Mouse (Mus musculus) gastrocnemius, adult 2 months (tissue): ENCODE data around the gene Pmvk. TPM values are rescaled to one million over a fixed set of nuclear protein-coding genes. Genes with fewer than 3 reads are reported as not detected.

Experiments
- DNase-seq: peaks from one replicate; pipeline ENCODE4 v3.0.0; 2022
- H3K27ac ChIP-seq: fragments of 200-600 bp; 2 replicates; pipeline ENCODE4 v1.8.1; 2022; ENCODE audit warnings: mild to moderate bottlenecking
- H3K4me3 ChIP-seq: fragments of 200-600 bp; 2 replicates; pipeline ENCODE4 v1.8.1; 2022; ENCODE audit warnings: mild to moderate bottlenecking, moderate library complexity
- CTCF ChIP-seq: fragments of 200-600 bp; IDR thresholded peaks from 2 replicates; pipeline ENCODE4 v1.8.1; 2022; ENCODE audit warnings: antibody characterized with exemption, mild to moderate bottlenecking, moderate library complexity
- intact Hi-C: fragments of 180-260 bp; cut with DNase I; formaldehyde crosslinking; loops from one replicate; pipeline ENCODE4 v1.15.1; 2025
- total RNA-seq, 2 experiments: library from RNA; stranded (reverse); gene quantifications; 2 replicates each; pipeline ENCODE4 v1.2.3; 2021

Pmvk gene
- total RNA-seq, 2 experiments from 2014 or later: 6.3 to 11.1 TPM

DNA sequence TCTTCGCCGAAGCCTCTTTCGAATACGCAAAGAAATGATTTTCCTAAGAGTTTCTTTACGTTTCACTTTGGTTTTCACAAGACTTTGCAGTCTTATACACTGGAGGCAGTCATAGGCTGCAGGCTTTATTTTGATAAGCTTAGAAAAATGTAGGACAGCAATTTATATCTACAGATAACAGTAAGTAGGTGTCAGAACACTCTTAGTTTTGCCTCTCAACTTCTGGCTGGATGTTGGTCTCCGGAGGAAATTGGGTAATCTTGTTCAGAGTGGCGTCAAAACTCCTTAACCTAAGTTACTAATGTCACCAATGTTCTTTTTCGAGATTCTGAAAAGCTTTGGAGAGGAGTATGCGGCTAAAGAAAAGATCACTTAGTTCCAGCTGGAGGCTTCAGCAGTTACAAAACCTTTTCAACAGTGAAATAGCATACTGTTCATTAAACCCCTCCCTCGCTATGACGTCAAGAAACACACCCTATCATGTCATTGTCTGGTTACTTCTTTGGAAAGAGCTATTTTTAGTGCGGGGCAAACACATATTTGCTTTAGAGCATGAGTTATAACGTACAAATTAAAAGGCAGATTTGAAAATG is 4.1 kb downstream of the Pmvk start:
- DNase-seq: no peak
- no peak for TF ChIP-seq CTCF
- peak overlapping the region; percentile 89 for H3K27ac ChIP-seq
- intact Hi-C loops: no loop called here
- H3K4me3 ChIP-seq: peak overlapping the region; percentile 91

DNA sequence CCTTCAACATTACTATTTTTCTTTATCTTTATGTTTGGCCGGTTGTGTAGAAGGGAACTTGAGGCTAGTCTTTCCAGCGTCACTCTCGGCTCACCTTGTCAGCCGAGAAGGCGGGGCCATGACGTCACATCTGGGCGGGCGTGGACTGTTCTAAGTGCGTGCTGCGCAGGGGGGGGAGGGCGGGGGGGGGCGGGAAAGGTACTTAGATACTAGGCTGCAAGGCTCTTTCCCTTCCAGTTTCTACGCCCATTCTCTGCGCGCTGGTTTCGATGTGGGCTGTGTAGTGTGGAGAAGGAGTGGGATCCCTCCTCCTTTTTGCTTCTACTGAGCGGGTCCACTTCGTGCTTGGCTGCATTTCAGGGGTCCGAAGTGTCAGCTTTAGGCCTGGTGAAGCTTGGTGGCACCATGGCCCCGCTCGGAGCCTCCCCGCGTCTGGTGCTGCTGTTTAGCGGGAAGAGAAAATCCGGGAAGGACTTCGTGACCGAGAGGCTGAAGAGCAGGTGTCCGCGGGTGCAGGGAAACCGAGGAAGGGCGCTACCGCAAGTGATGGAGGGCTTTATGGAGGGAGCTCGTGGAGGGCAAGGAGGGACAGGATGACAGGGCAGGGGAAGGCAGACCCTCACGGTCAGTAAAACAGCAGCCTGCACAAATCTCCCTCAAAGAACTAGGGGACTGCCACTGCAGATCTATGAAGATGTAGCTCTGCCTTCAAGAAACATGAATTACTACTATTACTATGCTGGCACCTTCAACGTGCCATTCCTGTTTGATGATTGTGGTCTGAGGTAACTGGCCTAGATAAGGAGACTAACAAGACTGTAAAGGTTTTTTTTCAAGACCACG is 4.8 kb downstream of the Pmvk start:
- no peak for TF ChIP-seq CTCF
- intact Hi-C loops: no loop called here
- H3K27ac ChIP-seq: peak overlapping the region; percentile 89
- peak; percentile 96 for DNase-seq
- H3K4me3 ChIP-seq: peak overlapping the region; percentile 91

GRCm38 (mm10) chr3:89468268-89468667 is 13.9 kb downstream of the Pmvk start:
- no peak for TF ChIP-seq CTCF
- Histone ChIP-seq H3K27ac (0 out of 2 replicates have a peak overlapping the region, but pooled peaks have one; percentile 12), H3K4me3 (no peak overlapping the region)
- intact Hi-C loops: no loop called here
- DNase-seq: no peak

DNA sequence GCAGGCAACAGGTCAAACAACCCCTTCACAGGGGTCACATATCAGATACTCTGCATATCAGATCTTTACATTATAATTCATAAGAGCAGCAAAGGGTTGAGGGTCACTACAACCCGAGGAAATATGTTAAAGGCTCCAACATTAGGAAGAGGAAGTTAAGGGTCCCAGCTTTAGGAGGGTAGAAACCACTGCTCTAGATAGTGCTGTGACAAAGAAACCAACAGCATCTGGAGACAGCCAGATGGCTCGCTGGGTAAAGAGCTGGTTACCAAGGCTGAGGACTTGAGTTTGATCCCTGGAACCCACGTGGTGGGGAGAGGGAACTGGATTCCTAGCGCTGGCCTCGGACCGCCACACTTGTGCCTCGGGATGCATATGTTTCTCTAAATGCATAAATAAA is 17.9 kb downstream of the Pmvk start:
- no peak for DNase-seq
- H3K4me3 ChIP-seq: no peak overlapping the region
- intact Hi-C loops: no loop called here
- TF ChIP-seq CTCF: no peak
- H3K27ac ChIP-seq: no peak overlapping the region

- Histone ChIP-seq H3K27ac (no peak overlapping the region), H3K4me3 (no peak overlapping the region)
- no peak for TF ChIP-seq CTCF
- intact Hi-C loops: no loop called here
- DNase-seq: no peak
Measured at GRCm38 (mm10) chr3:89473838-89474237, 19.5 kb downstream of the Pmvk start.

DNA sequence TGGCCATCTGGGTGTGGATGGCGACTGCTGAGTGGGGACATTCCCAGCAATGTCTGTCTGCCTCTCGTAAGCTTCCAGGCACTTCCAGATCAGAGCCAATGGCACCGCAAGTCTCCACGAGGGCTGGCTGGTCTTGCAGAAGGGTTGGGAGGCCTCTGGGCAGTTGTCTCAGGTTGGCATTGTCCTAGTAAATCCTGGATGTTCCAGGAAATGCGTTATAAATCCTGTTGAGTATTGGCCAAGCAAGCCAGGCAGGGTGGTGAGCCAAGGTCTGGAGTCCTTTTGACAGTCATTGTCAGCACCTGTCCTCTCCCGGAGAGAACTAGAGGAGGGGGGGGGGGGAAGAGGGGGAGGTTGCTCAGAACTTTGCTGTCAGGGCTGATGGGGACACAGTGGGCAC is 24.7 kb downstream of the Pmvk start:
- intact Hi-C loops: no loop called here
- Histone ChIP-seq H3K27ac (no peak overlapping the region), H3K4me3 (no peak overlapping the region)
- no peak for DNase-seq
- no peak for TF ChIP-seq CTCF

DNA sequence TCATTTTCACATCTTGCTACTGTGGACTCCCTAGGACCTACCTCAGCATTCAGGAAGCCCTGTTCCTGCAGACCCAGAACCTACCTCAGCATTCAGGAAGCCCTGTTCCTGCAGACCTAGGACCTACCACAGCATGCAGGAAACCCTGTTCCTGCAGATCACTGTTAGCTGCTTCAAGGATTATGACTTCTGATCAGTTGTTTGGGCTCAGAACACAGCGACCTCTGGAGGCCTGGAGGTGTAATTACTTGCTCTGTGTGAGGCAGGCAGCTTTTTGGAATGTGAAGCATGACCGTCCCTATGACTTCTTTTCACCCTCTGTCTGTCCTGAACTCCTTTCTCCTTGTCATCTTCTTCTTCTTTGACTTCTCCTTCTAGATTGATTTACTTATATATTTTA is 27.1 kb downstream of the Pmvk start:
- DNase-seq: peak; percentile 20
- Histone ChIP-seq H3K27ac (no peak overlapping the region), H3K4me3 (no peak overlapping the region)
- intact Hi-C loops: no loop called here
- peak; percentile 61 for TF ChIP-seq CTCF

DNA sequence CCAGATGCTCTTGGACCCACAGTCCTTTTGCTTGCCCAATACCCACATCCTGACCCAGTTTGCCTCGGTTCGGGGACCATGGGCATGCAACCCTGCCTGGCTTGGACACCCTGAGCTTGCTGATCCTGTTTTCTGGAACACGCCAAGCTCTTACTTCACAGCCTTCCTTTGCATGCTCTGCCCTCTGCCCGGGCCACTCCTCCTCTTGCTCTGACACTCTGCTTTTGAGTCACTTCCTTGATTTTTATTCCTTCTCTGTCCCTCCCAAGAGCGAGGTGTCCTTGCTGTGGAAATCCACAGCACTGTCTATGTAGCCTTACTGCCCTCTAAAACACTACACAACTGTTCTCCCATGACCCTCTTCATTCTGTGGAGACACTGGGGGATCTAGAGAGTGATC is 27.9 kb downstream of the Pmvk start:
- intact Hi-C loops: no loop called here
- no peak overlapping the region for H3K27ac ChIP-seq
- no peak overlapping the region for H3K4me3 ChIP-seq
- TF ChIP-seq CTCF: no peak
- peak; percentile 16 for DNase-seq

DNA sequence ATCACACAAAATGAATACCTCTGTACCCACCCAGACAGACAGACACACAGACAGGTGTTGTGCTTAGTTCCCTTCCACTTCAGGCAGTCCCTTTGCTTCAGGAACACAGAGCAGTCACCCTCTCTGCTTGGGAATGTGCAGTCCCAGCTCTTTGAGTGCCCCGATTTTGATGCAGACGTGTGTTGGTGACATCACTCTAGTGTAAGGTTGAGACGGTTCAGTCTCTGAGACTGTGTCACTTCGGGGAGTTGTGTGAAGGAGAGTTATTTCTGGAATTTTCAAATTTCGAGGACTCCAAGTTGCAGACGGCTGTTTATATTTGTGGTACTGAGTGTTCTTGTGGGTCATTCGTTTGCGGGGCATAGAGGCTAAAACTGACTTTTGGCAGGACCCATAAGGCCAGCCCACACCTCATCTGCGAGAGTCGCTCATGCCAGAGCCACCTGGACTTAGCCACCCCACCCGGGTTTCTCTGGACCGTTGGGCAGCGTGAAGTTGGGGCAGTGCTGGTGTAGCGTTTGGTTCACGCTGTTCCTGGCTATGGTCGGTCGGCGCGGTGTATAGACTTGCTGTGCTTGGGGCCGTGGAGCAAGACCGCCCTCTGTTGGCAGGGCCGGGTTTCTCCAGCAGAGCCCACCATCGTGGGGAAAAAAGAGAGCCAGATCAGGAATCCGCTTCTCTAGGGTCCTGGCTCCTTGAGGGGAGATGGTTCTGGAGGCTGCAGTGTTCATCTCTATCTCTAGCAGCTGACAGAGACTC is 30.6 kb downstream of the Pmvk start:
- TF ChIP-seq CTCF: peak; percentile 100
- peak; percentile 90 for DNase-seq
- no peak overlapping the region for H3K27ac ChIP-seq
- peak overlapping the region; percentile 62 for H3K4me3 ChIP-seq
- intact Hi-C loops: loop anchor here (1.0 to 5.0 kb wide), 5 partner anchors 33 to 168 kb away; partner anchors contain the start of gene Pmvk

DNA sequence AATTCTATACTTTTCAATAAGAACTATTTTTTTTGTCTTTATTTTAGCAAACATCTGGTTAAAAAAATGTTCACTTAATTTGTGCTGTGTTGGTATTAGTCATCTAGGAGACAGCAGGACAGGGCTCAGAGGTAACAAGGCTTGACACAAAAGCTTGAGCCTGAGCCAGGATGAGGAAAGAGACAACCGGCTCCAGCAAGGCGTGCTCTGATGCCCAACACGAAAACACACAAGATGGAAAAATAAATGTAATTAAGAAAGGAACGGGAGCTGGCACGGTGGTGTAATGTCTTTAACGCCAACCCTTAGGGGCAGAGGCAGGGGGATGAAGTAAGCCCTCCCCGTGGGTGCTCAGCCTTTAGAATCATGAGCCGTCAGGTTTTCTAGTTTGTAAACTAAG is 31.8 kb downstream of the Pmvk start:
- H3K27ac ChIP-seq: no peak overlapping the region
- intact Hi-C loops: loop anchor here (5.0 kb wide), 2 partner anchors 34 to 89 kb away; partner anchors contain the start of gene Pmvk
- H3K4me3 ChIP-seq: no peak overlapping the region
- DNase-seq: no peak
- TF ChIP-seq CTCF: no peak

GRCm38 (mm10) chr3:89486916-89487702 is 32.8 kb downstream of the Pmvk start:
- peak overlapping the region; percentile 33 for H3K4me3 ChIP-seq
- no peak for DNase-seq
- peak overlapping the region; percentile 12; the same call in 1 of the 2 replicates for H3K27ac ChIP-seq
- no peak for TF ChIP-seq CTCF
- intact Hi-C loops: loop anchor here (5.0 kb wide), 2 partner anchors 35 to 90 kb away; partner anchors contain the start of gene Pmvk

- intact Hi-C loops: no loop called here
- DNase-seq: no peak
- Histone ChIP-seq H3K27ac (no peak overlapping the region), H3K4me3 (no peak overlapping the region)
- TF ChIP-seq CTCF: no peak
Measured at GRCm38 (mm10) chr3:89490790-89491189, 36.4 kb downstream of the Pmvk start.
